Mouse (Mus musculus): ENCODE data around the gene Nek10.

GRCm38 (mm10) chr14:15014799-15015198 is 211.6 kb downstream of the Nek10 start:
- TF ChIP-seq GATA1 (IDR thresholded peaks at IDR 0.05; ENCODE audit: borderline replicate concordance, low read length) (no peak), FLI1 (IDR thresholded peaks at IDR 0.05; ENCODE audit: low read length) (no peak)

Data from megakaryocyte, embryonic 14.5 days (primary cell).